Mouse (Mus musculus) E14TG2a.4 (cell line): ENCODE measurements at regions not wholly inside any gene's neighbourhood (a gene's known extent, or its start where the extent isn't known, plus 50 kb on each side); places are given as distances from the start of the nearest gene placed in this dataset.

Experiments used
- H3K27me3 ChIP-seq: 2 replicates; pipeline ENCODE4 v1.6.1; 2014; ENCODE audit warnings: low read length, control low read depth; ENCODE audit not compliant: insufficient read depth
- H3K36me3 ChIP-seq: 2 replicates; pipeline ENCODE4 v1.6.1; 2014; ENCODE audit warnings: low read length, control low read depth; ENCODE audit not compliant: insufficient read depth
- H3K4me1 ChIP-seq: replicated peaks from 2 replicates; pipeline ENCODE4 v1.6.1; 2014; ENCODE audit warnings: low read depth, low read length, control low read depth
- H3K4me3 ChIP-seq: replicated peaks from 2 replicates; pipeline ENCODE4 v1.5.1; 2014; ENCODE audit warnings: mild to moderate bottlenecking, low read length
- H3K9me3 ChIP-seq: 2 replicates; pipeline ENCODE4 v1.6.1; 2014; ENCODE audit warnings: low read length, control low read depth
- CTCF ChIP-seq: conservative IDR thresholded peaks from 2 replicates; pipeline ENCODE4 v1.5.1; 2014; ENCODE audit warnings: low read length
- NANOG ChIP-seq: IDR thresholded peaks from 2 replicates; pipeline ENCODE4 v1.6.1; 2014; ENCODE audit warnings: borderline replicate concordance, low read length, mixed read lengths
- POU5F1 ChIP-seq: IDR thresholded peaks from 2 replicates; pipeline ENCODE4 v1.6.1; 2014; ENCODE audit warnings: low read length, borderline replicate concordance

GRCm38 (mm10) chr10:117555044-117555443 is 74.3 kb upstream of the Cpm start:
- no peak for TF ChIP-seq POU5F1
- no peak for TF ChIP-seq NANOG
- no peak for TF ChIP-seq CTCF
- H3K4me3 ChIP-seq = no peak overlapping the region
- H3K4me1 ChIP-seq = no peaks in the 10 kb centered on the region
- H3K27me3 ChIP-seq = no peaks in the 10 kb centered on the region
- no peaks in the 10 kb centered on the region for H3K36me3 ChIP-seq
- peaks cover 22% of the 10 kb centered on the region for H3K9me3 ChIP-seq

GRCm38 (mm10) chr10:117554533-117554932 is 74.8 kb upstream of the Cpm start:
- no peaks in the 10 kb centered on the region for H3K27me3 ChIP-seq
- H3K36me3 ChIP-seq = no peaks in the 10 kb centered on the region
- H3K4me1 ChIP-seq = no peaks in the 10 kb centered on the region
- no peak overlapping the region for H3K4me3 ChIP-seq
- TF ChIP-seq CTCF (no peak), NANOG (no peak), POU5F1 (no peak)
- H3K9me3 ChIP-seq = peaks cover 22% of the 10 kb centered on the region

- Histone ChIP-seq H3K27me3 (no peaks in the 10 kb centered on the region), H3K4me3 (no peak overlapping the region), H3K4me1 (no peaks in the 10 kb centered on the region), H3K9me3 (peaks cover 22% of the 10 kb centered on the region), H3K36me3 (no peaks in the 10 kb centered on the region)
- TF ChIP-seq CTCF (no peak), NANOG (no peak), POU5F1 (no peak)
Observed at GRCm38 (mm10) chr10:117553211-117554186, 75.8 kb upstream of the Cpm start.

DNA sequence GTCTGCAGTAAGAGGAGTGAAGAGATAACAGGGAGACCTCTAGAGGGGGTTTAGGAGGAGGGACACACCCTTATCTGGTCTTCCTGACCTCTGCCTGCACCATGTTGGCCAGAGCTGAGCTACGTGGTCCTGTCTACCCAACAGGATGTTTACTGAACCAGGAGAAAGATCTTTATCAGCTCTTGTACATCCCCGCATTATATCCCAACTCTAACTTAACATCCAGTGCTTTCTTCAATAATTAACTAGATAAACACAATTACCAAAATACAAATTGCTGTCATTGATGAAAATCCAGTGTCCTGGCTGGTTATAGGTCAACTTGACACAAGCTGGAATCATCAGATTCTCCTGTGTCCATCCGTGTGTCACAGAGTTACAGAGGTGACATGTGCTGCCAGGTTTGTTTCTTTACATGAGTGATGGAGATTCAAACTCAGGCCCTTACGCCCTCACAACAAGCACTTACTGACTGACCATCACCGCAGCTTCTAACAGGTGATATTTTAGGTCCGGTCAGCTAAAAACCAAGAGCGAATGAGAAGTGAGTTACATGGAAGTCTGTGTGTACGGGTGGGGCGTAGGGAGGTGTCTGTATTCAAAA is 77.1 kb upstream of the Cpm start:
- peaks cover 22% of the 10 kb centered on the region for H3K9me3 ChIP-seq
- TF ChIP-seq CTCF (no peak), NANOG (no peak), POU5F1 (no peak)
- no peak overlapping the region for H3K4me3 ChIP-seq
- 0 out of 2 replicates have a peak, but pooled peaks cover 3% of the 10 kb centered on the region for H3K27me3 ChIP-seq
- no peaks in the 10 kb centered on the region for H3K36me3 ChIP-seq
- H3K4me1 ChIP-seq = no peaks in the 10 kb centered on the region

DNA sequence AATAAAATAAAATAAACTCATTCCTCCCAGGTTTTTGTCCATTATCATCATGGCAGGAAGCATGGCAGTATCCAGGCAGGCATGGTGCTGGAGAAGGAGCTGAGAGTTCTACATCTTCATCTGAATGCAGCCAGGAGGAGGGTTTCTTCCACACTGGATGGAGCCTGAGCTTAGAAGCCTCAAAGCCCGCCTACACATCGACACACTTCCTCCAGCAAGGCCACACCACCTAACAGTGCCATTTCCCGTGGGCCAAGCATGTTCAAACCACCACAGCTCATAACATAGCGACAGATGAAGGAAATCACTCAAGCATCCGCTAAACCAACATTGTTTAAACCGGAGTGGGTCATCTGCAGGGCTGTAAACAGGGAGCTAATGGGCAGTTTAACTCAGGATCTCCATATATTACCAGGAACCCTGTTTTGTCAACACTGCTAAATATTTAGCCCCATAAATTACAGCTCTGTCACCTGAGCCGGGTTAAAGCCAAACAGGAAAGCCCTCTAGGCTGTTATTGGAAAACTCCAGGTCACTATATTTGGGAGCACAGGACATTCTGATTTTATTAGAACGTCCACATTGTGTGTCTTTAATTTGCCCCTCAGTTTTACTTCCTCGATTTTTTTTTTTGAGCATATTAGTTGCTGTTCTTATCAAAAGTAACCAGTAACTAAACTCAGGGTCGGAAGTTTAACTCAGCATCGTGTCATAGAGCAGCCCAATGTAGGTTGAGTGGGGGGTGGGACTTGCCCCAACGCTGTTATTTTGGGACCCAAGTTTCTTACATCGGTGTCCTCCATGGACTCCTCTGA is 77.9 kb upstream of the Cpm start:
- 0 out of 2 replicates have a peak, but pooled peaks cover 6% of the 10 kb centered on the region for H3K27me3 ChIP-seq
- no peaks in the 10 kb centered on the region for H3K4me1 ChIP-seq
- no peaks in the 10 kb centered on the region for H3K36me3 ChIP-seq
- H3K4me3 ChIP-seq = no peak overlapping the region
- H3K9me3 ChIP-seq = peaks cover 22% of the 10 kb centered on the region
- no peak for TF ChIP-seq CTCF
- TF ChIP-seq NANOG = no peak
- no peak for TF ChIP-seq POU5F1

DNA sequence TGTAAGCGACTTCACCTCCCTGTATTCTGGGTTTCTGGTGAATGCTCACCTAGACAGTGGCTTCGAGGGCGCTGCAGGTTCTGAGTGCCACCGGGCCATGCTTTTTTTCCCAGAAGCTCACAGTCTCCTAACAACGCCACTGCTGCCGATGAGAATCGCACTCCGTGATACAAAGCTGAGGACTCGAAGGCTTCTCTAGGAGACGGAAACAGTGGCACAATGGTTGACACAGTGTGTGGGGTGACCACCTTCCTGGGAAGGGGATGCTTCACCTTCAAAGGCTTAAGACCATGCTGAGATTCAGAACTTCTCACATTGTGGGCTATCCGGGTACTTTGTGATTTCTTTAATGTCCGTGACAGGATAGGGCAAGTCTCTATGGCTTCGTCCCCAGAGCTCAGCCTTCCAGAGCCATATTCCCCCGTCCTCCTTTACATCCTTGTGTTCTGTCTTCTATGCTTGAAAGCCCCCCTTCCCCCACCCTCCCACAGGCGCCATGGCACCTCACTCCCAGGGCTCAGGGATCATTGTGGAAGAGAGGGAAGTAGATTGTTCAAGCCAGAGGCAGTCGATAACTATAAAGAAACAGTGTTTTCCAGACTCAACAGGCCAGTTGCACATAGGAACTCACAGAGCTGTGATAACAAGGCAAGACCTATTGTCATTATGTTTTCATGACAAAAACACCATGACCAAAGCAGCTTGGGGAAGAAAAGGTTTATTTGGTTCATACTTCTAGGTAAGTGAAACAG is 79.3 kb upstream of the Cpm start:
- no peak for TF ChIP-seq NANOG
- TF ChIP-seq POU5F1 = no peak
- no peak for TF ChIP-seq CTCF
- Histone ChIP-seq H3K9me3 (peaks cover 16% of the 10 kb centered on the region), H3K4me3 (no peak overlapping the region), H3K27me3 (0 out of 2 replicates have a peak, but pooled peaks cover 6% of the 10 kb centered on the region), H3K36me3 (no peaks in the 10 kb centered on the region), H3K4me1 (no peaks in the 10 kb centered on the region)

GRCm38 (mm10) chr10:117549506-117549830 is 79.8 kb upstream of the Cpm start:
- Histone ChIP-seq H3K9me3 (peaks cover 10% of the 10 kb centered on the region), H3K4me1 (no peaks in the 10 kb centered on the region), H3K27me3 (0 out of 2 replicates have a peak, but pooled peaks cover 6% of the 10 kb centered on the region), H3K36me3 (no peaks in the 10 kb centered on the region), H3K4me3 (no peak overlapping the region)
- TF ChIP-seq NANOG = no peak
- TF ChIP-seq POU5F1 = no peak
- no peak for TF ChIP-seq CTCF
